Mouse (Mus musculus) cerebellum, adult 11 months (tissue): ENCODE measurements around the gene Hnrnpm.
"Not testable (repeated sequence)": the region's sequence is repeated elsewhere in the genome, so short reads cannot be mapped to it uniquely, and the experiment has no call there.

Experiments used
- DNase-seq: peaks from one replicate; pipeline ENCODE4 v3.0.0; 2022

The Hnrnpm gene

DNA sequence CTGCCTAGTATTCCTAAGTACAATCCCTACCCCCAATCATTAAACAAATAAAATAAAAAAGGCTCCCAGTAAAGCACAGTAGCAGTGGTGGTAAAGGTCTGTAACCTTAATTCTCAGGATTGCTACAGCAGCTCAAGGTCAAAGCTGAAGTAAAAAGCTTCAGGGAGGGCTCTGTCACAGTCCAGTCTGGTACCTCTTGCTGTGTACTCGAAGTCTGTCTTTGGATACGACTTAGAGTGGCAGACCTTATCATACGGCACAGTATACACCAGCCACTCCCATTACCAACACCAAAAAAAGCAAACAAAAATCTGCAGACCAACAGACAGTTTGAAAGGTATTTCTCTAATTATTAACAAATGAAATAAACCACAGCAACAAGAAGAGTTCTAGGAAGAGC, 19.8 kb downstream of the Hnrnpm start:
- DNase-seq = no peak

DNA sequence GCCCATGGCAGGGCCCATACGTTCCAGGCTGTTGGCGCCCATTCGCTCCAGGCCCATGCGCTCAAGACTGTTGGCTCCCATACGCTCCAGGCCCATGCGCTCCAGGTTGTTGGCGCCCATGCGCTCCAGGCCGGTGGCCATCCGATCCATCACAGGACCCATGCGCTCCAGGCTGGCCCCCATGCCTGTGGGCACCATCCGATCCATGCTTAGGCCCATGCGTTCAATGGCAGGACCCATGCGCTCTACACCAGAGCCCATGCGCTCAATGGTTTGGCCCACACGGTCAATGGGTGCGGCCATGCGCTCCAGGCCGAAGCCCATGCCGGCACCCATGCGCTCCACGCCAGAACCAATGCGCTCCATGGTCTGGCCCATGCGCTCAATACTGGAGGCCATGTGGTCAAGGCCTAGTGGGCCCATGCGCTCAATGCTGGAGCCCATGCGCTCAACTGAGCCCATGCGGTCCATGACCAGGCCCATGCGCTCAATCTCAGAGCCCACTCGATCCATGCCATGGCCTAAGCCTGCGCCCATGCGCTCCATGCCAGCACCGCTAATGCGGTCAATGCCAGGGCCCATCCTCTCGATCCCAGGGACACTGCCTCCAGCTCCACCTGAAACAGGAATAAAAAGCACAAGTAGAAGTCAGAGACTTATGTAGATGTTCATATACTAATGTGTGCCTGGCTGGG, 36.7 kb downstream of the Hnrnpm start:
- DNase-seq = no peak

DNA sequence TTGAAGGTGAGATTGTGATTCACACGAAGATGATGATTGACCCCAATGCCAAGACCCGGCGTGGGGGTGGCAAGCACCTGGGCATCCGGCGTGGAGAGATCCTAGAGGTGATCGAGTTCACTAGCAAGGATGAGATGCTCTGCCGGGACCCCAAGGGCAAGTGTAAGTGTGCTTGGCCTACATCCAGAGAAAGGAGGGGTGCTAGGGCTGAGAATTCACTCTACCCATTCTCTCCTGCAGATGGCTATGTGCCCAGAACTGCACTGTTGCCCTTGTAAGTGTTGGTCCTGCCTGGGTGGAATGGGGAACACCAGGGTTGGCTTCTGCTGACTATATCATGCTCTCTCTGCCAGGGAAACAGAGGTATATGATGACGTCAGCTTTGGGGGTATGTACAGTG, 41.6 kb downstream of the Hnrnpm start:
- no peak for DNase-seq

DNA sequence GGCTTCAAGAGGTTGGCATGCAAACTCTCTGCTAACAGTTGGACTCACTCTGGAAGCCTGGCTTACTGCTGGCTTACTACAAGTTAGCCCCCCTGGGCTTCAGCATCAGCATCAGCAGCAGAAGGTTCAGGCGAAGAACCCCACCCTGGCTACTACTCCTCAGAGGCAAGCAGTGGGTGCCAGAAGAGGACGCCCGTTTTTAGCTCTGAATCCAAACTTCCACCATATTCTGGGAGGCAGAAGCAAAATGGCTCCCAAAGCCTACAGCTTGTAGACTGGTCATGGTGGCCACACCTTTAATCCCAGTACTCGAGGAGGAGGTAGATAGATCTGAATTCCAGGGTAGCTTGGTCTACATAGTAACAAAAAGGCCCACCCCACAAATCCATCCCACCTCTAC, 42.6 kb downstream of the Hnrnpm start:
- no peak for DNase-seq

DNA sequence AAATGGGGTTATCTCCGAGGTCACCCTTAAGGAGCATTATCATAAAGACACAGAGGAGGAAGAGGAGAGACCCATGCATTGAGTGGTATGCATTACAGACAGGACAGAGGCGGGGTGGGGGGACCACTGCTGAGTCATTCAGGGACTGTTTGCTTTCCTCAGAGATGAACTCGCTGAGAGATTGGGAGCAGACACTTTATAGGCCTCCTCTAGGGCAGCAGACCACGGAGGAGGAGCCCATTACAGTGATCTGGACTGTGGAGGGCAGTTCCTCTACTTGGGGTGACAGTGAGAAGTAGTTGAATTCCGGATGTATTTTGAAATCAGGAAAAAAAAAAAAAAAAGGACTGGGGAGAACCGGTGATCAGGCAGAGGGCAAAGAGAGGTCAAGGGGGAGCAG, 46.9 kb downstream of the Hnrnpm start:
- no peak for DNase-seq

DNA sequence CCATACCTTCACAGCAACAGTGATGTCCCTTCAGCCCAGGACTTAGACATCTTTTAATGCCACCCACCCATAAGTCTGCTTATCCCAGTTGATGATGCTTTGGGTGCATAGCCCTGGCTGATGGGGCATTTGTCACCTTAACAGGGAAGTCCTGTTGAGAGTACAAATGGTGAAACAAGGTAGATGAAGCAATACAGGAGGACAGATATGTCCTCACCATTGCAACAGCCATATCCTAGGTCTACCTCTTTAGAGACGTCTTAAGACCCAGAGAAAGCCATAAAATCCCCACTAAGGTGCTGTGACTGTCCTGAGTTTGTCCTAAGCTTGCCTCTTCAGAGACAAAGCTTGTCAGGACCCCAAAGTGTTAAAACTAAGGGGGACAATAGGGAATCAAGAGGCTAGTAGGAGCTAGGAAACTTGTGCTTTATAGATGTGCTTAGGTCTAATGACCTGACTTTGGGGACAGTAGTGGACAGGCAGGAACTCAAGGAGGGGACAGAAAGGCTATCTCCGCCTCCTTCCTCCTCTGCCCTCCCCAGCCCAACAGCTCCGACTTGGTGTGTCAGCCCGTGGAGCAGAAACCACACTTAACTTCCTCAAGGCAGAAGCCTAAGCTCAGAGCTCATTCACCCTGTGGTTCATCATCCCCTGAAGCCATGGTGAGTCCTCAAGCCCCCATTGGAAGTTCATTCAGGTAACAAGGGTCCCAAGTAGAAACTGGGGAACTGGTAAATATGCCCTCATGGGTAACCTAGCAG, 49.0 kb downstream of the Hnrnpm start, which contains the start of gene Pram1:
Gene Pram1 (plus strand): TSS at position 541 of the 761 bp plus-strand sequence.
- no peak for DNase-seq

DNA sequence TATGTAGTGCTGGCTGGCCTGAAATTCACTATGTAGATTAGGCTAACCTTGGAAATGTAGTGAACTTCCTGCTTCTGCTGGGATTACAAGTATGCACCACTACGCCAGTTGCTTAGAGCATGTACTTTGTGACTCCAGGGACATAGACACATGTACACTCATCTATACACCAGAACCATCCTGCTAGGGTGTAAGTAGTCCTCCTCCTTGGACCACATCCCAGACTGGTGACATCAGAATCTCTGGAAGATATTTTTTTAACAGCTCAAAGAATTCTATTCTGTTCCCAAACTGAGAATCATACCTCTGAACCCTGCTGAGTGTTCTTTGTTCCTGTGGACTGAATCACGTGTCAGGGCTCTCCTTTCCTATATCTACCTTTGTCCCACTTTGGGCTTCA, 49.6 kb downstream of the Hnrnpm start:
- no peak for DNase-seq

DNA sequence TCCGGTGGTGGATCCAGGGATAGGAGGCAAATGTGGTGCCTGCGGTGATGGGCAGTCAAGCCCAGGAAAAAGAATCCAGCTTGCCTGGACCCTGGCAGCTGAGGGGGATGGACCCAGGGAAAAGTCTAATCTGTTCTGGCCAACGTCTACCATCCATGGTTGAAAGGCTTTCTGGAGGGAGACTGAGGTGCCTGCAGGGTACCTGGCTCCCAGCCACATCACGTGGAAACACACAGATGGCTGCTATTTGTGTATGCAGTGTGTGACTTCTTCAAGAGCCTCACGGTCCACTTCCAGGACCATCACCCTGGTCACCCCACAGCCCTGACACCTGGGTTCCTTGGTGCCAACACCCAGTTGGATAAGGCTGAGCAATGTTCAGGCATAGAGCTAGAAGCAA, 54.9 kb downstream of the Hnrnpm start:
- peak; percentile 79 for DNase-seq

DNA sequence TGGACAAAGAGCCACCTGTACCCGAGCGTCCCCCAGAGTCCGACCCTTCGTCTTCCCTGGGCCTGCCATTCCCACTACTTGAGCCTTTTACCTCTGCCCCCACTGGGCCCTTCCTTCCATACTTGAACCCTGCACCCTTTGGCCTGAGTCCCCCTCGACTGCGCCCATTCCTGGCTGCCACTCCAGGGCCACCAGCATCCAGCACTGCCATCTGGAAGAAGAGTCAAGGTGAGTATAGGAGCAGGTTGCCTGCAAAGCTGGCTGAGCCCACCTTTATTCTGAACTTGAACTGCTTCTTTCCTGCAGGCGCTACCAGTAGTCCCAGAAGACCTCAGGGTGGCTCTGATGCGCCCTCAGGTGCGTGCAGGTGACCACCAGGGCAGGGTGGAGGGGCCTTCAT, 55.4 kb downstream of the Hnrnpm start:
- no peak for DNase-seq

DNA sequence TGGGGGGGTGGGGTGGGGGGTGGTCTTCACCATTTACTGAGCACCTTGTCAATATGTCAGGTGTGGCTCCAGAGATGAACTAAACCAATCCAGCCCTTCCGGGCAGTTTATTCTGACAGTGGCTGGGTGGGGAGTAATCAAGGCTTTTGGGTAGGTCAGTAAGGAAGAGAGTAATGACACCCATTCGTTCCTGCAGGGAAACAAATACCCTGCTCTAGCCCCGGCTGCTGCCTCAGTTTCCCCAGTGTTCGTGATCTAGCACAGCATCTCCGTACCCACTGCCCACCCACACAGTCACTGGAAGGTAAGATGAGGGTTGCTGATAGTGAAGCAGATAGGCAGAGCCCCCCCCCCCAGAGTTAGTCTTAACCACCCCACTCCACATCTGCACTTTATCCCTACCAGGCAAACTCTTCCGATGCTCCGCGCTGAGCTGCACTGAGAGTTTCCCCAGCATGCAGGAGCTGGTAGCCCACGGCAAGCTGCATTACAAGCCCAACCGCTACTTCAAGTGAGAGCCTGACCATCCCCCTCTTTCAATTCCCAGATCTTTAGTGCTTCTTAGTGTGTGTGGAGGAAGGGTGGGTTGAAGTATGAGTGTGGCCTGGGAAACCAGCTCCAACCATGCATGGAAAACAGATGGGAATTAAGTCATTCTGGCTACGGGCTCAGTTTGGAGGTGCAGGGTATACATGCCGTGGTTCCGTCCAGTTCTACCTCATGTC, 56.3 kb downstream of the Hnrnpm start:
- DNase-seq = no peak

DNA sequence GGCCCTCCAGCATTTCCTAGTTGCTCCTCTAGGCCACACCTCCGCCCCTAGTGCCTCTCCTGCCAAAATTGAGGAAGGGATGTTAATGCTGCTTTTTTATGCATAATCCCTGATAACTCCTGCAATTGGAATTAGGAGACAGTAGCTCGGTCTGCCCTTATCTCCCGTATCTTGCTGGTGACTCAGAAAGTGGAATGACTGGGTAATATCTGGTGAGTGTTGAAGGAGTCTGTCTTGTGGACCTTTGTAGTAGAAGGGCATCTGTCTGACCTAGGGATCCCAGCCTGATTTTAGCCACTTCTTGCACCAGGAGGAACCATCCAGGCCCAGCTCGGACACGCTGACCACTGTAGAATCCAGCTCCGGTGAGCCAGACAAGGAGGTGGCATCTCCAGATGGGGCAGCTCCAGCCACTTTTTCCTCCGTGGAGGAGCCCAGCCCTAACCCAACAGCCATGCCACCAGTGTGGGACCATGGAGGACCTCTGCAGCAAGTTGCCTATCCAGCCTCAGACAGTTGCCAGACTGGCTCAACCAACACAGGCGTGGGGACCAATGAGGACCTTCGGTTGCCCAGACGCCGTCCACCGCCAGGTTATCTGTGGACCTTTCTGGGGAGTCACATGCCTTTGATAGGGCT, 57.1 kb downstream of the Hnrnpm start:
- no peak for DNase-seq

DNA sequence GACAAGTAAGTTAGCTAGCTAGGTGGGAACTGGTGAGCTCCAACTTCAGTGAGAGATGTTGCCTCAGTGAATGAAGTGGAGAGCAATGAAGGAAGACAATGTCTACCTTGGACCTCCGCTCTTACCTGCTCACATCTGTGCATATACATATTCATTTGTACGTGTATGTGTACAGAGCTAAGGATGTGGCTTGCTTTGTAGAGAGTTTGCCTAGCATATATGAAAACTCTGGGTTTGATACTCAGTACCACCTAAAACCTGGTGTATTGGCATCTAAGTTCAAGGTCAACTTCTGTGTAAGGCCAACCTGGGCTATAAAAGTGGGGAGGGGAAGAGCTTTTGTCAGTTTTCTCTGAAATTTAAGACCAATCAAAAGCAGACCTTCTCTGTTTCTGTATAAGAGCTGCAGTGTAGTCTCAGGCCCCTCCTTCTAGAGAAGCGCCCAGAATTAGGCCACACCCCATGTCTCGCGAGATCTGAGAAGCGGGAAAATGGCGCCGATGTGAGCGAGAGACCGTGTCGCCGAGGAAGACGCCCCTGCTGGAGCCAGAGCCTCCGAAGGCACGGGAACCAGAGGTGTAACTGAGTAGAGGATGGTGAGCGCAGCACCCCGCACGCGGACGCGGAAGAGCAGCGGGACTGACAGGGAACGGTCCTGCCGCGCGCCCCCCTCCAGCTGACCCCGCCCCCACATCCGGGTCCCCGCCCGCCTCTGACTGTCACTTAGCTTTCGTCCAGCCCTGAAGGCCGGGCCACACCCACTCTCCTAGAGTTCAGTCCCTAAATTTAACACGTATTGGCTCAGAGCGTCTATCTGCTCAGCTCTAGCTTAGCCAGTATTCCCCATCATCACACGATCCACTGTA, 57.8 kb downstream of the Hnrnpm start, which contains the start of gene Zfp414:
Gene Zfp414 (plus strand): TSS at position 470 of the 866 bp plus-strand sequence.
- peak; percentile 88 for DNase-seq

DNA sequence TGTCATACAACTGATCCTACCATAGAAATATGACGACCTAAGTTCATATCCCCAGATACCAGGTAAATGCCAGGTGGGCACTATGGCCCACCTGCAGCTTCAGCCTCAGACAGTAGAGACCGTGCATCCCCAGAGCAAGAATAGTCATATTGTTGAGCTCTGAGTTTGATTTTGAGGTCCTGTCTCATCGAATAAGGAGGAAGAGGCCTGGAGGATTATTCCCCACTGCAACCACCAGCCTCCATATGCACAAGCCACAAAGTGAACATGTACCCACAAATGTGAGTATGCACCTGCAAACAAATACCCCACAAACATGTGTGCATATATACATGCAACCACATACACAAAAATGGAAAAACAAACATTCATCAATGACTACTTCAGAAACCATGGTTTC, 59.4 kb downstream of the Hnrnpm start:
- no peak for DNase-seq

DNA sequence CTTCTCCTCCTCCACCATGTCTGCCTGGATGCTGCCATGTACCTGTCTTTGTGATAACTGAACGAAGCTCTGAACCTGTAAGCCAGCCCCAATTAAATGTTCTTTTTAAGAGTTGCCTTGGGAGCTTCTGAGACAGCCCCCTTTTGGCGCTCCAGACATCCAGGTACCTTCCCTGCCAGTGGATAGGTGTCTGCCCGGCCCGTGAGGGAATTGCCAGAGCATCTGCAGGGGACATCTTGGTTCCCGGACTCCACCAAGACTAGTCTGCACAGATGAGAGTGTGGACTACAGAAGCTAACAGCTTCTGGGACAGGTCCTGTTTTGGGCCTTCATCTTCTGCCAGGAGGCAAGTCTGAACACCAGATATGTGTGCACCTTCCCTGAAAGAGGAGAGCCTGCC, 72.9 kb downstream of the Hnrnpm start:
- DNase-seq = not testable (repeated sequence)

DNA sequence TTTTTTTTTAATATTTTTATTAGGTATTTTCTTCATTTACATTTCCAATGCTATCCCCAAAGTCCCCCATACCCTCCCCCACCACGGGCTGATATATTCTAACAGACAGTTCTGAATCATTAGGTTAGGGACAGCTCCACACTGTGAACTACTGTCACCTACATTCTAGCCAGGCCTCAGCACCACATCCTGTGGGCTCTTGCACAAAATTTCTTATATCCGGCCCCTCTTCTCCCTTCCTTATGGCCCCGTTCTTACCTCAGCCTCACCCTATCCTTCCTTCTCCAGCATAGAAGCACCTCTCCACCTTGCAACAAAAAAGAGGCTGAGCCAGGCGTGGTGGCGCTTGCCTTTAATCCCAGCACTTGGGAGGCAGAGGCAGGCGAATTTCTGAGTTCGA, 76.1 kb downstream of the Hnrnpm start:
- DNase-seq = no peak

DNA sequence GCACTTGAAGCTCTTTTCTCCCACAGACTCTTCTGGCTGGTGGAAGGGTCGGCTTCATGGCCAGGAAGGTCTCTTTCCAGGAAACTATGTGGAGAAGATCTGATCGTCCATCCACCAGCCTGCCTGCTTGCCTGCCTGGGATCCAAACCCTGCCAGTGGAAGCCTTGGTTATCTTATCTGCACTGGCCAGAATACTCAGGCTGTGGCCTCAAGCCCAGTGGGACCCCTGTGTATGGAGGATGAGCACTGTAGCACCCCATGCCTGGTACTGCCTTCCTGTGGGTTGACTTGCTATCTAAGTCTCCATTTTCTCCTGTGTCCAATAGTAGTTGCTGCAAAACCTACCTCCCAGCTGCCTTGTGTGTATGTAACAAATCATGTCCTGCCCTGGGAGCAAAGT, 79.4 kb downstream of the Hnrnpm start:
- DNase-seq = no peak

DNA sequence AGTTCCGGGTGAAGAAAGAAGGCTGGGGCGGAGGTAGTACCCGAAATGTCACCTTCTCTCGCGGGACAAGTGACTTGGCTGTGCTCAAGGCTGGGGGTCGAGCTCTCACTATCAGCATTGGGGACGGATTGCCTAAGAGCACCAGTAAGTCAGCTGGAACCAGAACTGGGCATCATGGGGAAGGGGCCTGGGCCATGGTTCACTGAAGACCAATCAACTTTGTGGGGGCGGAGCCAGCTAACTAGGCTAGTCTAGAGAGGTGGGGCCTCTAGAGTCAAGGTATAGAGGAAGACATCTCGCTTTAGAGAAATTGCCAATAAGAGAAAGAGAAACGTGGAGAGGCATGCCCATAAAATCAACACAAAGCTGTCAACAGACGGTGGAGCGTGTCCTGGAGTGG, 84.7 kb downstream of the Hnrnpm start:
- no peak for DNase-seq

DNA sequence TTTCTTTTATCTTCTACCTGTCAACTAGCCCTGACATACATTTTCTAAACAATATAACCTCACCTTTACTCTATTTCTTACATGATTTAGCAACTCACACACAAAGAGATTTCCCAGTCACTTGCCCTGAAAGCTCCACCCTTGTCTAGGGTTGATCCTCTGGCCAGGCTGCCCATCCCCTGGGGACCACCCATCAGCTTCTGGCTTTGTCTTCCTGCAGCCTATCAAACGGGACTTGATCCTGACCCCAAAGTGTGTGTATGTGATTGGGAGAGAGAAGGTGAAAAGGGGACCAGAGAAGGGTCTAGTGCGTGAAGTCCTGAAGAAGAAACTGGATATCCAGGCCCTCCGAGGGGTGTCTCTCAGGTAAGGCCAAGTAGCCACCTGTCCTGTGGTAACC, 85.8 kb downstream of the Hnrnpm start:
- no peak for DNase-seq

DNA sequence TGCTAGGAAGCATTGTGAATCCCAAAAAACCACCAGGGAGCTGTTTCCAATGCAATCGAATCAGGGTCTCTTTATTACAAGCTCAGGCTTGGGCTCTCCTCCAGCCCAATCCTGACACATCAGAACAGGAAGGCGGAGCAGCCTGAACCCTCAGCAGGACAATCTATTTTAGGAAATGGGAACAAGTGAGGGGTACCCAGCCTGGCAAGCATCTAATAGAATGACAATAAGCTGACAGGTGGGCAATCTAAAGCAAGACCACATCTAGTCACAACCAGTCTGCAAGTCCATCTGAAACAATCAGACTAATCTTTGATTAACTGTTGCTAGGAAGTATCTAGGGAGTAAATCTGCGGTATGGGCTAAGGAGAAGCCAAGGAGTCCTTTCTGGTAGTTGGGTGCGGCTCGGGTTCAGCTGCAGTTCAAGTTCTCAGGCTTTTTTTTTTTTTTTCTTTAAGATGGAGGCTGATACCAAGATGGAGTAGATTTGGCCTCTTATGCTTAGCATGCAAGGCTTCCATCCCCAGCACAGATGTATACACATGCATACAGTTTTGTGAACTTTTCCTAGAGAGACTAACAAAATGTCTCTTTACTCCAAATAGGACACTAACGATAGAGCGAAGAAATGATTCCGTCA, 86.7 kb downstream of the Hnrnpm start:
- DNase-seq = no peak

DNA sequence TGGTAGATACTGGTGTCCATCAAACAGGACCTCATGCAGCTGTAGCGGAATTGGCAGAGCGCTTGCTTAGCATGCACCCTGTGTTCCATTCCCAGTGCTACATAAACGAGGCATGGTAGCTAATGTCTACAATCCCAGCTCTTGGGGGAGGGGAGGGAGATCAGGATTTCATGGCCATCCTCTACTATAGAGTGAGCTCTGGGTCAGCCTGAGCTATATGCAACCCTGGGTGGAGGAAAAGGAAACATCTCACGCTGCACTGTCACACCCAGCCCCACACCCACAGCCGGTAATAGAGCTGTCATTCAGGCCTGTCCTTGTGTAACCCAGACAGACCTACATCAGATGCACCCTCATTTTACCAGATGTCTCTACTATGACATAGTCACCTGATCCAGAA, 88.2 kb downstream of the Hnrnpm start:
- DNase-seq = no peak

DNA sequence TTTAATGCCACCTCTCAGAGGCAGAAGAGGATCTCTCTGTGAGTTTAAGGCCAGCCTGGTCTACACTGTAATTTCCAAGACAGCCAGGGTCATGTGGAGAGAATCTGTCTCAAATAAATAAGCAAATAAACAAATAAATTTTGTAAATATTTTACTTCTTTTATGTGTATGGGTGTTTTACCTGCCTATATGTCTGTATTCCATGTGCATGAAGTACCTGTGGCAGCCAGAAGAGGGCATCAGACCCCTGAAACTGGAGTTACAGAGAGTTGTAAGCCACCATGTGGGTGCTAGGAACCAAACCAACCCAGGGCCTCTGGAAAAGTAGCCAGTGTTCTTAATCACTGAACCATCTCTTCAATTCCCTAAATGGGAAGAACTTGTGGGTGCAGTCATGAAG, 89.4 kb downstream of the Hnrnpm start:
- DNase-seq = no peak
